Mouse (Mus musculus) heart, embryonic 13.5 days (tissue): Measurements from ENCODE around the gene Zbtb40. TPM values are rescaled to one million over a fixed set of nuclear protein-coding genes. Genes with fewer than 3 reads are reported as not detected.

Experiments
- ATAC-seq: fragments of 200-750 bp; cut with Nextera tagmentation; 2 replicates; pipeline ENCODE4 v1.8.0; 2017; ENCODE audit warnings: moderate TSS enrichment; ENCODE audit not compliant: insufficient number of reproducible peaks, low FRiP score, low TSS enrichment; ENCODE audit errors: extremely low read depth
- H3K27ac ChIP-seq: fragments of 300-500 bp; sonication (generic); replicated peaks from 2 replicates; pipeline ENCODE4 v1.5.1; 2015; ENCODE audit warnings: moderate library complexity, mild to moderate bottlenecking, inconsistent platforms
- H3K27me3 ChIP-seq: fragments of 300-500 bp; sonication (generic); replicated peaks from 2 replicates; pipeline ENCODE4 v1.6.1; 2015; ENCODE audit warnings: mild to moderate bottlenecking, inconsistent platforms
- H3K36me3 ChIP-seq: fragments of 300-500 bp; sonication (generic); 2 replicates; pipeline ENCODE4 v1.6.1; 2015; ENCODE audit warnings: mild to moderate bottlenecking, inconsistent platforms
- H3K4me1 ChIP-seq: fragments of 300-500 bp; sonication (generic); 2 replicates; pipeline ENCODE4 v1.6.1; 2015; ENCODE audit warnings: inconsistent platforms
- H3K4me2 ChIP-seq: fragments of 300-500 bp; sonication (generic); 2 replicates; pipeline ENCODE4 v1.6.1; 2015; ENCODE audit warnings: inconsistent platforms, mild to moderate bottlenecking, moderate library complexity
- H3K4me3 ChIP-seq: fragments of 300-500 bp; sonication (generic); 2 replicates; pipeline ENCODE4 v1.5.1; 2015; ENCODE audit warnings: moderate library complexity, mild to moderate bottlenecking, inconsistent platforms
- H3K9ac ChIP-seq: fragments of 300-500 bp; sonication (generic); 2 replicates; pipeline ENCODE4 v1.6.1; 2015; ENCODE audit warnings: inconsistent platforms, mild to moderate bottlenecking, moderate library complexity
- H3K9me3 ChIP-seq: fragments of 300-500 bp; sonication (generic); 2 replicates; pipeline ENCODE4 v1.6.1; 2016; ENCODE audit warnings: inconsistent platforms
- WGBS: fragments of 180-500 bp; shearing (Covaris S2); methylation state at CpG from one replicate; pipeline ENCODE4 v1.1.7; 2015; ENCODE audit warnings: mixed read lengths; 5-methylcytosine and 5-hydroxymethylcytosine counted together
- polyA plus RNA-seq: library from polyadenylated mRNA; unstranded; fragments of >200 nt; fragmentation: Nextera tagmentation; extraction: Ambion mirVana; gene quantifications from 2 replicates; pipeline ENCODE4 v1.2.1, GENCODE M21; 2015

The Zbtb40 gene
- polyA plus RNA-seq, 1 experiment from 2014 or later: 2.4 TPM

GRCm38 (mm10) chr4:137033115-137033887 lies 15.3 kb downstream of the Zbtb40 start:
- ATAC-seq: no peak
- Histone ChIP-seq H3K4me3 (no peak overlapping the region), H3K27ac (no peak overlapping the region), H3K9me3 (no peaks in the 10 kb centered on the region), H3K27me3 (no peaks in the 10 kb centered on the region; the same call in 1 of the 2 replicates), H3K9ac (no peak overlapping the region), H3K4me2 (no peak overlapping the region), H3K36me3 (no peaks in the 10 kb centered on the region), H3K4me1 (peaks cover 37% of the 10 kb centered on the region)
- WGBS: 60% methylated on average over 7 of the region's 7 CpGs

DNA sequence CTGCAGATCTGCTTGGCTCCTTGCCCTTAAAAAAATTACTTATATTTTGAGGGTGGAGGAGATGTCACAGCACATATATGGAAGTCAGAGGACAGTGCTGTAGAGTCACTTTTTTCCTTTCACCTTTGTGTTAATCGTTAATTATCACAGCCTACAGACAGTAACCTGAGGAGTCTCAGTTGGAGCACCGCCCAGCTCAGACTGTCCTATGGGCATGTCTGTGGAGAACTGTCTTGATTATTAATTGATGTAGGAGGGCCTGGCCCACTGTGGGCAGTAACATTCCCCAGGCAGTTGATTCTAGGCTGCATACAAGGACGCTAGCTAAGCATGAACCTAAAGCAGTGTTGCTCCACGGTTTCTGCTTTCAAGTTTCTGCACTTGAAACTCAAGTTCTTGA lies 16.1 kb downstream of the Zbtb40 start:
- Histone ChIP-seq H3K27ac (no peak overlapping the region), H3K9me3 (no peaks in the 10 kb centered on the region), H3K36me3 (no peaks in the 10 kb centered on the region), H3K4me3 (no peak overlapping the region), H3K9ac (no peak overlapping the region), H3K4me1 (peaks cover 37% of the 10 kb centered on the region), H3K27me3 (no peaks in the 10 kb centered on the region; the same call in 1 of the 2 replicates), H3K4me2 (no peak overlapping the region)
- 89% methylated on average over 4 of the region's 4 CpGs for WGBS
- ATAC-seq: no peak

- no peak for ATAC-seq
- 80% methylated on average over 7 of the region's 7 CpGs for WGBS
Measured at GRCm38 (mm10) chr4:137031319-137031718, 17.3 kb downstream of the Zbtb40 start.

DNA sequence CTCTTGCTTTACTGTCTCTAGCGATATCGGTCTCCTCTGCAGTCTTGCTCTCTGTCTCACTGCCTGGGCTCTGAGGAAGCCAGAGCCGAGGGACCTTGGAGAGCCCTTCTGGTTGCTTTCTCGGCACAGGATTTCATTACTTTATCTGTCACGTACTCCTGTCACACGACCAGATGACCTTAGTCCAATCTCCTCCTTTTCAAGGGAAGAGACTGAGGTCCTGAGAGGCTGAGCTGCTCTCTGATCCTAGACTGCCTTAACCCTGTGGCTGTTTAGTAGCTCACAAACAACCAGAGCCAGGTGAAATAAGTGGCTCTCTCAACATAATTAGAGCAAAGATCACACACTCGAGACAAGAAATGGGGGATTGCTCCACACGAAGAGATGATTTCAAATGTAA lies 19.3 kb downstream of the Zbtb40 start:
- peak overlapping the region; percentile 13 for H3K9ac ChIP-seq
- no peaks in the 10 kb centered on the region for H3K27me3 ChIP-seq
- H3K4me1 ChIP-seq: peaks cover 52% of the 10 kb centered on the region
- no peaks in the 10 kb centered on the region for H3K9me3 ChIP-seq
- no peak for ATAC-seq
- no peak overlapping the region for H3K27ac ChIP-seq
- H3K36me3 ChIP-seq: no peaks in the 10 kb centered on the region
- 0 out of 2 replicates have a peak overlapping the region, but pooled peaks have one; percentile 5 for H3K4me2 ChIP-seq
- WGBS: 33% methylated on average over 8 of the region's 8 CpGs
- H3K4me3 ChIP-seq: no peak overlapping the region

More at GRCm38 (mm10) chr4:137031319-137031718, 17.3 kb downstream of the Zbtb40 start:
- Histone ChIP-seq H3K4me1 (peaks cover 39% of the 10 kb centered on the region), H3K27me3 (no peaks in the 10 kb centered on the region; the same call in 1 of the 2 replicates), H3K36me3 (no peaks in the 10 kb centered on the region), H3K9ac (no peak overlapping the region), H3K4me2 (no peak overlapping the region), H3K27ac (no peak overlapping the region), H3K4me3 (no peak overlapping the region), H3K9me3 (no peaks in the 10 kb centered on the region)

DNA sequence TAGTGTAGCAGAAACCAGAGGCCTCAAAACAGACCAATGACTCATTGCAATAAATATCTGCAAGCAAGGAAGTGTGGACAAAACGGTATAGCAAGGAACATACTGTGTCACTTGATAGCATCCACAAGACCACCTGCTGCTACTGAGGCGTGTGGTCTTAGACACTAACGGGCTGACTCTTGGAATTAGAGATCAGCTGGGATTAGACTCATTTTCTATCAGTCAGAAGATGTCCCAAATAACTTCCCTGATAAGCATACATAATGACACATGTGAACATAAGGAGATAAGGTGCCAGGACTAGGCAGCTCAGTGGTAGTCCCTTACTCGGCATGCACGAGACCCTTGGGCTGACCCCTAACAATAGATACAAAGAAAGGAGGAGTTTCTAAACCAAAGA lies 21.6 kb downstream of the Zbtb40 start:
- H3K4me3 ChIP-seq: no peak overlapping the region
- H3K27ac ChIP-seq: no peak overlapping the region
- peaks cover 34% of the 10 kb centered on the region for H3K4me1 ChIP-seq
- H3K36me3 ChIP-seq: no peaks in the 10 kb centered on the region
- no peaks in the 10 kb centered on the region for H3K9me3 ChIP-seq
- ATAC-seq: no peak
- no peak overlapping the region for H3K4me2 ChIP-seq
- H3K27me3 ChIP-seq: no peaks in the 10 kb centered on the region
- no peak overlapping the region for H3K9ac ChIP-seq
- 53% methylated on average over 5 of the region's 5 CpGs for WGBS

- H3K9ac ChIP-seq: no peak overlapping the region
- H3K9me3 ChIP-seq: no peaks in the 10 kb centered on the region
- no peaks in the 10 kb centered on the region for H3K36me3 ChIP-seq
- peaks cover 34% of the 10 kb centered on the region for H3K4me1 ChIP-seq
- no peaks in the 10 kb centered on the region for H3K27me3 ChIP-seq
- no peak overlapping the region for H3K4me3 ChIP-seq
- no peak overlapping the region for H3K4me2 ChIP-seq
- no peak overlapping the region; the same call in 1 of the 2 replicates for H3K27ac ChIP-seq
- 39% methylated on average over 6 of the region's 6 CpGs for WGBS
- ATAC-seq: no peak
Measured at GRCm38 (mm10) chr4:137025570-137025969, 23.0 kb downstream of the Zbtb40 start.

DNA sequence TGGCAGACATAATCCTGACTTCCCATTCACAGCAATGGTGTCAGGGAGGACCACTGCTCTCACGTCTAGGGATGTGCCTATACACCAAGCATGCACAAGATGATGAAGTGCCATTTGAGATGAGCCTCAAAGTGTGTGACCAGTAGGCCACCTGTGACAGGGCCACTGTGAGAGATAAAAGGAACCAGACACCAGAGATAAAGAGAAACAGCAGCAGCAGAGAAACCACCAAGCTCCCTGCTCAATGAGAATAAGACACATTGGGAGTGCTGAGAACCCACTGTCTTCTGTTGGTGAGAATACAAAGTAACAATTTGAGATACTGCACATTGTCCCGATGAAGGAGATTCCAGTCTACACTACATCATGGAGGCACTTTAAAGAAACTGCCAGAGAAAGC lies 23.5 kb downstream of the Zbtb40 start:
- WGBS: 60% methylated on average over 2 of the region's 2 CpGs
- Histone ChIP-seq H3K4me1 (peaks cover 31% of the 10 kb centered on the region), H3K36me3 (no peaks in the 10 kb centered on the region), H3K4me2 (no peak overlapping the region), H3K27me3 (no peaks in the 10 kb centered on the region), H3K9me3 (no peaks in the 10 kb centered on the region), H3K27ac (no peak overlapping the region), H3K4me3 (no peak overlapping the region), H3K9ac (no peak overlapping the region)
- ATAC-seq: no peak

DNA sequence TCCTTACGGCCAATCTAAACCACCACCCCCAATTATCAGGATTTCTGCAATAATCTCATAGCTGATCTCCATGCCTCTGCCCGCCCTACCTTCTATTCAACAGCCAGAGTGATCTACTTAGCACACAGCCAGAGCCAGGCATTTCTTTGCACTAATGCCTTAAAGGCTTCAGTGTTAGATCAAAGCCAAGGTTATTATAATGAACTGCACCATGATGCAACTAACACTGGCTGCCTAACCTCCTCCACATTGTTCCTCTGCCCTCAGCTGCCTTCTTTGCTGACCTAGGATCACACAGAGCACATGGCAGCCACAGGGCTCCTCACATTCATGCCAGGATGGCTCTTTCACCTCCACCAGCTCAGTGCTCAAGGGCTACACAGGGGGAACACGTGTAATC lies 28.5 kb downstream of the Zbtb40 start:
- no peak overlapping the region for H3K4me3 ChIP-seq
- no peak for ATAC-seq
- H3K27me3 ChIP-seq: no peaks in the 10 kb centered on the region
- H3K9ac ChIP-seq: no peak overlapping the region
- H3K27ac ChIP-seq: no peak overlapping the region
- H3K4me1 ChIP-seq: peaks cover under 1% of the 10 kb centered on the region; the same call in 1 of the 2 replicates
- H3K36me3 ChIP-seq: peaks cover 34% of the 10 kb centered on the region
- H3K4me2 ChIP-seq: no peak overlapping the region
- WGBS: 74% methylated on average over 3 of the region's 3 CpGs
- H3K9me3 ChIP-seq: no peaks in the 10 kb centered on the region

DNA sequence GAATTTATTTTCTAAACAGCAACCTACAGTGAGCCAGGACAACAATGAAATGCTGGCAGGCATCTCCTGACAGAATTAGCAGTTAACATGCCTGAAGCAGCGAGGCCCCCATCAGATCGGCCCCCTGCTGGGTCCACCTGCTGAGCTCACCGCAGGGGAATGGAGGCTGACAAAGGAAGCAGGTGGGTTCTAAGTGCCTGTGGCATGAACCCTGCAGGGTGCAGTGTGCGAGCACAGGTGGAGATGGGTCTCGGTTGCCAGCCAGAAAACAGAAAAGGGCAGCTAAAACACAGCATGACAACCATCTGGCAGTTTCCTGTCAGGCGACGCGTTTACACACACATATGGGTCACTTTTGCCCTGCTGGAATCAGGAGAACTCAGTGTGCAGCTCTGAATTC lies 32.7 kb downstream of the Zbtb40 start:
- H3K9ac ChIP-seq: no peak overlapping the region
- no peak overlapping the region for H3K4me2 ChIP-seq
- no peak overlapping the region for H3K27ac ChIP-seq
- H3K4me1 ChIP-seq: no peaks in the 10 kb centered on the region
- no peaks in the 10 kb centered on the region for H3K9me3 ChIP-seq
- H3K27me3 ChIP-seq: no peaks in the 10 kb centered on the region
- ATAC-seq: no peak
- peaks cover 36% of the 10 kb centered on the region for H3K36me3 ChIP-seq
- WGBS: 66% methylated on average over 8 of the region's 8 CpGs
- no peak overlapping the region for H3K4me3 ChIP-seq

DNA sequence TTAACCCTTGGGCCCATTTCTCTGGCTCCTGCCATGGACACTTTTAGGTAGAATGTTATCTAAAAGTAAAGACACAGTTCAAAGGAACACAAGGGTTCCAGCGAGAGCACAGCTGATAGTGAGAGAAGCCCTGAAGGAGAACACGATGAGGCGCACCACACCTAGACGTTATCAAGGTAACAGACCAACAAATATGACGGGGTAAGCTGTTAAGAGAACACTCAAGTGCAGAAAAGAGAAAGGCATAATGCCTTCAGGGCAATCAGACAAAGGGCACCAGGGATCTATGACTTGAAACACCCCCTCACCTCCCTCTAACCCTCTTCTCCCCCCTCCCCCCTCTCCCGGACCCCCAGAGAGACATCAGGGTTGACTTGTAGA lies 33.1 kb downstream of the Zbtb40 start:
- Histone ChIP-seq H3K9me3 (no peaks in the 10 kb centered on the region), H3K36me3 (peaks cover 36% of the 10 kb centered on the region), H3K27ac (no peak overlapping the region), H3K27me3 (no peaks in the 10 kb centered on the region), H3K9ac (no peak overlapping the region), H3K4me2 (no peak overlapping the region), H3K4me3 (no peak overlapping the region), H3K4me1 (no peaks in the 10 kb centered on the region)
- no peak for ATAC-seq
- WGBS: 78% methylated on average over 6 of the region's 6 CpGs

- Histone ChIP-seq H3K36me3 (peaks cover 36% of the 10 kb centered on the region), H3K4me3 (no peak overlapping the region), H3K27ac (no peak overlapping the region), H3K9me3 (no peaks in the 10 kb centered on the region), H3K9ac (no peak overlapping the region), H3K4me1 (no peaks in the 10 kb centered on the region), H3K27me3 (no peaks in the 10 kb centered on the region), H3K4me2 (no peak overlapping the region)
- WGBS: 87% methylated on average over 18 of the region's 18 CpGs
- no peak for ATAC-seq
Measured at GRCm38 (mm10) chr4:137014654-137015475, 33.7 kb downstream of the Zbtb40 start.
